Mouse (Mus musculus) midbrain, embryonic 16.5 days (tissue): ENCODE measurements at regions not wholly inside any gene's neighbourhood (a gene's known extent, or its start where the extent isn't known, plus 50 kb on each side); places are given as distances from the start of the nearest gene placed in this dataset.

Experiments
- ATAC-seq: fragments of 200-750 bp; cut with Nextera tagmentation; 2 replicates; pipeline ENCODE4 v1.8.0; 2017; ENCODE audit warnings: moderate TSS enrichment
- H3K27ac ChIP-seq: fragments of 300-500 bp; sonication (generic); 2 replicates; pipeline ENCODE4 v1.5.1; 2014; ENCODE audit warnings: mild to moderate bottlenecking, low read length, mixed read lengths
- H3K27me3 ChIP-seq: fragments of 300-500 bp; sonication (generic); 2 replicates; pipeline ENCODE4 v1.6.1; 2014; ENCODE audit warnings: low read depth, low read length, mixed read lengths; ENCODE audit not compliant: control insufficient read depth, insufficient read depth
- H3K36me3 ChIP-seq: fragments of 300-500 bp; sonication (generic); 2 replicates; pipeline ENCODE4 v1.6.1; 2014; ENCODE audit warnings: mild to moderate bottlenecking, low read length, moderate library complexity, mixed read lengths; ENCODE audit not compliant: control insufficient read depth, insufficient read depth
- H3K4me1 ChIP-seq: fragments of 300-500 bp; sonication (generic); 2 replicates; pipeline ENCODE4 v1.6.1; 2014; ENCODE audit warnings: mild to moderate bottlenecking, low read length, mixed read lengths; ENCODE audit not compliant: control insufficient read depth, insufficient read depth
- H3K4me2 ChIP-seq: fragments of 300-500 bp; sonication (generic); 2 replicates; pipeline ENCODE4 v1.6.1; 2014; ENCODE audit warnings: mild to moderate bottlenecking, low read length, mixed read lengths
- H3K4me3 ChIP-seq: fragments of 300-500 bp; sonication (generic); 2 replicates; pipeline ENCODE4 v1.5.1; 2014; ENCODE audit warnings: low read depth, mild to moderate bottlenecking, low read length, moderate library complexity, mixed read lengths
- H3K9ac ChIP-seq: fragments of 300-500 bp; sonication (generic); 2 replicates; pipeline ENCODE4 v1.6.1; 2014; ENCODE audit warnings: low read depth, low read length, mixed read lengths
- H3K9me3 ChIP-seq: fragments of 300-500 bp; sonication (generic); replicated peaks from 2 replicates; pipeline ENCODE4 v1.6.1; 2014; ENCODE audit warnings: mild to moderate bottlenecking, low read length, mixed read lengths; ENCODE audit not compliant: control insufficient read depth, poor library complexity, severe bottlenecking
- WGBS: fragments of 180-500 bp; shearing (Covaris S2); extraction: QIAGEN DNeasy Blood & Tissue Kit; methylation state at CpG from one replicate; pipeline ENCODE4 v1.1.7; 2014; 5-methylcytosine and 5-hydroxymethylcytosine counted together

- no peak overlapping the region for H3K9ac ChIP-seq
- H3K27me3 ChIP-seq = no peaks in the 10 kb centered on the region
- no peaks in the 10 kb centered on the region for H3K36me3 ChIP-seq
- no peak overlapping the region for H3K27ac ChIP-seq
- 37% methylated on average over 2 of the region's 2 CpGs for WGBS
- no peak overlapping the region for H3K4me2 ChIP-seq
- H3K4me1 ChIP-seq = no peaks in the 10 kb centered on the region
- no peak overlapping the region for H3K4me3 ChIP-seq
- H3K9me3 ChIP-seq = no peaks in the 10 kb centered on the region
- no peak for ATAC-seq
These were observed 787.1 kb downstream of the Plod2 start for GRCm38 (mm10) chr9:93328997-93329682.
